Mouse (Mus musculus) ES-E14 (cell line): ENCODE data around the gene Kptn. TPM values are rescaled to one million over a fixed set of nuclear protein-coding genes. Genes with fewer than 3 reads are reported as not detected.

ENCODE experiments used
- DNase-seq: peaks from one replicate; pipeline ENCODE4 v3.0.0-alpha.2; 2013; ENCODE audit warnings: low read depth, low spot score
- H3K27ac ChIP-seq: 2 replicates; pipeline ENCODE4 v1.5.1; 2012; ENCODE audit warnings: low read depth, mild to moderate bottlenecking, low read length, moderate library complexity, mixed read lengths; ENCODE audit not compliant: poor library complexity, insufficient read depth, severe bottlenecking
- H3K36me3 ChIP-seq: 2 replicates; pipeline ENCODE4 v1.6.1; 2012; ENCODE audit warnings: mild to moderate bottlenecking, low read length, moderate library complexity, mixed read lengths; ENCODE audit not compliant: control insufficient read depth, poor library complexity, insufficient read depth, severe bottlenecking
- H3K4me1 ChIP-seq, 2 experiments: fragments of 150-350 bp in 1 of 2; sonication (generic) in 1 of 2; 2 replicates each; pipeline ENCODE4 v1.6.1; 2012; ENCODE audit warnings: low read length in 2 of 2, mild to moderate bottlenecking in 1 of 2, mixed read lengths in 1 of 2; ENCODE audit not compliant: control insufficient read depth in 2 of 2, insufficient read depth in 2 of 2, poor library complexity in 1 of 2
- H3K4me3 ChIP-seq, 2 experiments: fragments of 150-350 bp in 1 of 2; sonication (generic) in 1 of 2; 2 replicates each; pipeline ENCODE4 v1.5.1; 2012; ENCODE audit warnings: low read length in 2 of 2, low read depth in 1 of 2, mild to moderate bottlenecking in 1 of 2, mixed read lengths in 1 of 2; ENCODE audit not compliant: insufficient read depth in 1 of 2, poor library complexity in 1 of 2, severe bottlenecking in 1 of 2
- H3K9ac ChIP-seq: 2 replicates; pipeline ENCODE4 v1.6.1; 2012; ENCODE audit warnings: low read depth, mild to moderate bottlenecking, low read length, mixed read lengths; ENCODE audit not compliant: poor library complexity, insufficient read depth, severe bottlenecking
- H3K9me3 ChIP-seq: fragments of 150-350 bp; sonication (generic); 2 replicates; pipeline ENCODE4 v1.6.1; 2012; ENCODE audit warnings: low read depth, mild to moderate bottlenecking, low read length; ENCODE audit not compliant: control insufficient read depth, insufficient read depth
- CHD2 ChIP-seq: IDR thresholded peaks from 2 replicates; pipeline ENCODE4 v1.6.1; 2014; ENCODE audit warnings: mild to moderate bottlenecking, low read depth, low read length, inconsistent platforms
- HCFC1 ChIP-seq: IDR thresholded peaks from 2 replicates; pipeline ENCODE4 v1.6.1; 2012; ENCODE audit warnings: low read length, inconsistent platforms, borderline replicate concordance; ENCODE audit not compliant: insufficient read depth
- MAFK ChIP-seq: IDR thresholded peaks from 2 replicates; pipeline ENCODE4 v1.6.1; 2014; ENCODE audit warnings: mild to moderate bottlenecking, low read depth, low read length, inconsistent platforms; ENCODE audit not compliant: insufficient read depth
- ZC3H11A ChIP-seq: IDR thresholded peaks from 2 replicates; pipeline ENCODE4 v1.6.1; 2012; ENCODE audit warnings: low read depth, mild to moderate bottlenecking, inconsistent platforms, low read length, borderline replicate concordance
- ZNF384 ChIP-seq: IDR thresholded peaks from 2 replicates; pipeline ENCODE4 v1.6.1; 2012; ENCODE audit warnings: low read depth, low read length, inconsistent platforms
- in situ Hi-C, 2 experiments: fragments of 600-800 bp; cut with MboI; formaldehyde crosslinking; loops; one replicate each; pipeline ENCODE4 v1.15.1; 2025; ENCODE audit warnings: low sequenced_read_pairs in 2 of 2, inconsistent platforms in 1 of 2; ENCODE audit not compliant: unreplicated experiment in 2 of 2
- total RNA-seq: library from RNA; depleted of rRNA; stranded (reverse); fragments of 300-350 nt; gene quantifications from 2 replicates; pipeline ENCODE4 v1.2.3, GENCODE M21; 2012

Kptn gene
- total RNA-seq, 1 experiment: 15.4 TPM

- Histone ChIP-seq H3K36me3 (no peaks in the 10 kb centered on the region), H3K4me1 (peaks cover 0 to 8% of the 10 kb centered on the region in 2 experiments; a peak in 1 of 4 replicates), H3K9me3 (no peaks in the 10 kb centered on the region), H3K9ac (peak overlapping the region; percentile 8; the same call in 1 of the 2 replicates), H3K27ac (no peak overlapping the region), H3K4me3 (peak overlapping the region; percentile 23 to 53; a peak in 3 of 4 replicates)
- DNase-seq: no peak
- TF ChIP-seq MAFK (no peak), HCFC1 (no peak), ZC3H11A (no peak), ZNF384 (no peak), CHD2 (no peak)
- in situ Hi-C loops: no loop called here
These were observed 39.0 kb downstream of the Kptn start for GRCm38 (mm10) chr7:16158735-16159134.

DNA sequence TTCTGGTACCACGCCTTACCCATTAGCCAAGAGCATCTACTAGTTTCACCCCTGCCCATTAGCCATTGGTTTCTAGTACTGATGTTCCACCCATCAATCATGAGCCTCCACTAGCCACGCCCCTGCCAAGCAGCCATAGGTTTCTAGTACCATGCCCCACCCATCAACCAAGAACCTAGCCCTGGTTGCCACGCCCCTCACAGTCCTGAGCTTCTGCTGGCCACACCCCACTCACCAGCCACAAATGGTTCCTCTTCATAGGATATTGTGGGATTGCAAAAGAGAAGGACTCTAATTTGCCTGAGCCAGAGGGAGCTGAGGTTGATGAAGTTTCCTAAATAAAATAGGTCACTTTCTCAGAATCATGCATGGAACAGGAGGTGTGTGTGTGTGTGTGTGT is 41.0 kb downstream of the Kptn start:
- peaks cover 0 to 8% of the 10 kb centered on the region in 2 experiments; a peak in 1 of 4 replicates for H3K4me1 ChIP-seq
- no peak for TF ChIP-seq MAFK
- no peak for TF ChIP-seq ZNF384
- TF ChIP-seq HCFC1: no peak
- TF ChIP-seq CHD2: no peak
- TF ChIP-seq ZC3H11A: no peak
- no peak overlapping the region for H3K27ac ChIP-seq
- in situ Hi-C loops: no loop called here
- peak; percentile 68 for DNase-seq
- H3K9me3 ChIP-seq: no peaks in the 10 kb centered on the region
- H3K9ac ChIP-seq: no peak overlapping the region
- H3K36me3 ChIP-seq: no peaks in the 10 kb centered on the region
- no peak overlapping the region for H3K4me3 ChIP-seq

- H3K9me3 ChIP-seq: no peaks in the 10 kb centered on the region
- in situ Hi-C loops: no loop called here
- no peak for TF ChIP-seq MAFK
- no peak for TF ChIP-seq ZNF384
- TF ChIP-seq ZC3H11A: no peak
- no peak for TF ChIP-seq HCFC1
- TF ChIP-seq CHD2: no peak
These were observed 41.6 kb downstream of the Kptn start for GRCm38 (mm10) chr7:16161302-16161701.

DNA sequence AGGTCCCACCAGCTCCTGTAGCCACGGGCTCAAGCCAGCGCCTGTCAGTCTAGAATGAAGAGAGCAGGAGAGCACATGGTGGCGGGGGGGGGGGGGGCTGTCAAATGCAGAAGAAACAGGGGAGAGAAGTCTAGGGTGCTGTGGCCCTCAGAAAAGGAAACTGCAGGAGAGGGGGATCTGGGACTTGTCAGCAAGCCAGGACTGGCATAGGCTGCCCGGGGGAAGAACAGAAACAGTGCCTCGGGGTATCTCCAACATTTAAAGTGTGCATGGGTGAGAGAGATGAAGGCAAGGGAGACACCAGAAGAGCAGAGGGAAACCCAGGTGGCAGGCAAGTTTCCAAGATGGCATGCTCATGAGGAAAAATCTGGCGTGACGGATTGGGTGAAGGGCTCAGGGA is 42.3 kb downstream of the Kptn start:
- DNase-seq: no peak
- in situ Hi-C loops: no loop called here
- Histone ChIP-seq H3K36me3 (no peaks in the 10 kb centered on the region), H3K9ac (no peak overlapping the region), H3K4me3 (no peak overlapping the region), H3K9me3 (no peaks in the 10 kb centered on the region), H3K4me1 (peaks cover 0 to 8% of the 10 kb centered on the region in 2 experiments; a peak in 1 of 4 replicates), H3K27ac (no peak overlapping the region)
- no peak for TF ChIP-seq ZNF384

More at GRCm38 (mm10) chr7:16161302-16161701, 41.6 kb downstream of the Kptn start:
- DNase-seq: no peak
- Histone ChIP-seq H3K9ac (no peak overlapping the region), H3K36me3 (no peaks in the 10 kb centered on the region), H3K4me1 (peaks cover 0 to 8% of the 10 kb centered on the region in 2 experiments; a peak in 1 of 4 replicates), H3K4me3 (no peak overlapping the region), H3K27ac (no peak overlapping the region)

DNA sequence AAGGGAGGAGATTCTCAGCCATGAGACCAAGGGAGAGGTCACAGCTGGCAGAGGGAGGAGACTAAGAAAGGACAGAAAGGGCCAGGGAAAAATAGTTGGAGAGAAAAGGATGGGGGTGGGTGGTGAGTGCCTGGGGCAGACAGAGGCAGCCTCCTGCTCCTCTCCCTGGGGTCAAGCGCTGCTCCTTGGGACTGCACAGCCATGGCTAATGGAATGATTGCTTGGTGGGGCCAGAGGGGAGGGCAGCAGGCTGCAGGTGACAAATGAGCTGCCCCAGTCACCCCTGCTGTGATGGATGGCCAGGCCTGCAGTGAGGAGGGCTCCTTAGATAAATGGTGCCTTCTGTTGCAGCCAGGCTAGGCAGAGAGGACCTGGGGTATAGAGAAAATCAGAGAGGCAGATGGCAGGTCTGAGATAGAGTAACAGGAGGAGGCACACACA is 52.5 kb downstream of the Kptn start:
- DNase-seq: no peak
- in situ Hi-C loops: no loop called here
- TF ChIP-seq ZC3H11A (no peak), MAFK (no peak), ZNF384 (no peak), CHD2 (no peak), HCFC1 (no peak)
- Histone ChIP-seq H3K27ac (no peak overlapping the region), H3K36me3 (no peaks in the 10 kb centered on the region), H3K4me3 (no peak overlapping the region), H3K4me1 (peaks cover 0 to 3% of the 10 kb centered on the region in 2 experiments; a peak in 2 of 4 replicates), H3K9me3 (no peaks in the 10 kb centered on the region), H3K9ac (no peak overlapping the region)
